Mouse (Mus musculus) CD4-positive helper T cell, adult 2 months (primary cell): Measurements from ENCODE around the gene Tmem204.

Experiments used
- DNase-seq: peaks from one replicate; pipeline ENCODE4 v3.0.0-alpha.2; 2012; ENCODE audit warnings: low read depth, missing footprints, low spot score

Tmem204 gene

DNA sequence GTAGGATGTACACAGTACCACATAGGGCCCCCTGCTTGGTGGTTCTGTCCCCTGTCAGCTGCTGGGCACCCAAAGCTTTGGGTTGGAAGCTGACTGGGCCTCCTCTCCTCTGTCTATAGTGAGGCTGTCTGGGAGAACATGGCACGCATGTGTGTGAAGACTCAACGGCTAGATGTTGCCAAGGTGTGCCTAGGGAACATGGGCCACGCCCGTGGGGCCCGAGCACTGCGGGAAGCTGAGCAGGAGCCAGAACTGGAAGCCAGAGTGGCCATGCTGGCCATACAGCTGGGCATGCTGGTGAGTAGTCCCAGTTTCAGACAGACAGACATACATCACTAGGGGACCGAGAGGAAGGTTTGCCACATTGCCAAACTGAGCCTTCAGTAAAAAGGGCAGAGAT is 3.3 kb upstream of the Tmem204 start:
- no peak for DNase-seq

- no peak for DNase-seq
Measured at GRCm38 (mm10) chr17:25084835-25085385, 1.5 kb upstream of the Tmem204 start.

DNA sequence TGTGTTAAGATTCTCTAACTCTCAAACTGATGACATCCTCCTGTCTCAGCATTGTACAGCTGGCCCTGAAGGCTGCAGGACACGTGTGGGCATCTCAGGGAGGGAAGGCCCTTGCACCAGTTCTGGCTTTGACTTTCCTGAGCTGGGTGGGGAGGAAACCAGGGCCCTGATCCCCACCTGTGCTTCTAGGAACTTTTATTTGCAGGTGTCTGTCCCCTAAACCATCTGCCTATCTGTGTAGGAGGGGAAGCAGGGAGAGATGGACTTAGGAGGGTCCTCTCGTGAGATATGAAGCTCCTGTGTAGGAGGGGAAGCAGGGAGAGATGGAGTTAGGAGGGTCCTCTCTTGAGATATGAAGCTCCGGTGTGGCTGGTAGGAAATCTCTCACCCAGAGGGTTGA is 504 bp downstream of the Tmem204 start:
- DNase-seq, result no peak

GRCm38 (mm10) chr17:25082081-25082847 is 1.1 kb downstream of the Tmem204 start:
- DNase-seq, result no peak

DNA sequence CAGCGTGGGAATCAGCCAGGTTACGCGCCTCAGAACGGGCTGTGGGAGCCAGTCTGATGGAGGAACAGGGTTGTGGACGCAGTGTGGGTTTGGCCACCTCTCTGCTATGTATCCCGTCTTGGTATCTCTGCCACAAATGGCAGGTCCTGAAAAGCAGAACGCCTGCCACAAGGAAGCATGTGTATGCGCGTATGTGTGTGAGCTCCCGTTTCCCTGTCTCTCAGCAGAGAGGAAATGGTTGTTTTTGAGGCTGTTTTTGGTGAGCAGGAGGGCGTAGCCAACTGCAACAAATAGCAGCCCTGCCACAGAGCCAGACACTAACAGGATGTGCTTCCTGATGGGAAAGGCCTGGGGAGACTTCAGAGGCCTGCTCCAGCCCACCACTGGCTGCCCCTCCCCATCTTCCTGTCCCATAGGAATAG is 2.4 kb downstream of the Tmem204 start:
- no peak for DNase-seq

DNA sequence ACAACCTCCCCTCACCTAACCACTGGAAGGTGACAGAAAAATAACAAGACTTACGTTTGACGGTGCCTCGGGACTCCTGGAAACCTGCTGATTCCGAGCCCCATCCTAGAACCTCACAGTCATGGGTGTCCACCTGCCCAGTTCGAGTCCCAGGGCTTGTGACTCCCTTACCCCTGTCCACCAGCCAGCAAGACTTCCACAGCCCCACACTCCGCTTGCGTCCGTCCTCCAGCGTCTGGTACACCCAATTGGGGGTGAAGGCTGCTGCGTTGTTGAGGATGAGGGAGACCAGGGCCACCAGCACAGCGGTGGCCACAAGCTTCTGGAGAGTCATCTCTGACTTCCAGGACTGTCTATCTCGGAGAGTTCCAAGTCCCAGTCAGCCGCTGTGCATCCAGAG is 3.2 kb downstream of the Tmem204 start:
- no peak for DNase-seq

DNA sequence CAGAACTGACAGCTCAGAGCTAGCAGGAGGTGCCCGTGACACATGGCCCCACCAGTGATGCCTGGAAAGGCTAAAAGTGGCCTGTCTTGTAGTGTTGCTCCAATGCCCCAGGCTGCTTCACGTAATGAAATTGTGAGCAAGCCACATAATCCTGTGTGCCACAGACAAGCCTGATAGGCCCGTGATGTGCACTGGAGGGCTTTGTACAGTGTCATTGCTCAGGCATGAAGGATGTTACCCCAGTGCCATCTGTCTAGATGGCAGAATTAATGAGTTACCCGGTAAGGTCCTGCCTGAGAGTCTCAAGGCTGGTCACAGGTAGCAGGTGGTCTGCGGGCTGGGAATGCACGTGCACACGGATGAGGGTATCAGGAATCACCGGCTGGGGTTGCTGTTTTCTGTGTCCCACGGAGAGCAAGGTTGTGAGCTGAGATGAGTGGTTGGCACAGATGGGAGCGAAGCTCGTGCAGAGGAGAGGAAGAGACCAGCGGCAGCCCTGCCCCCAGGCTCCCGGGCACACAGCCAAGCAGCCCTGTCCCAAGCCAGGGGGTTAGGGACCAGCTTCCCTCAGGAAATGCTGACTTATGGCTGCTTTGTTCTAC is 5.5 kb downstream of the Tmem204 start:
- no peak for DNase-seq

DNA sequence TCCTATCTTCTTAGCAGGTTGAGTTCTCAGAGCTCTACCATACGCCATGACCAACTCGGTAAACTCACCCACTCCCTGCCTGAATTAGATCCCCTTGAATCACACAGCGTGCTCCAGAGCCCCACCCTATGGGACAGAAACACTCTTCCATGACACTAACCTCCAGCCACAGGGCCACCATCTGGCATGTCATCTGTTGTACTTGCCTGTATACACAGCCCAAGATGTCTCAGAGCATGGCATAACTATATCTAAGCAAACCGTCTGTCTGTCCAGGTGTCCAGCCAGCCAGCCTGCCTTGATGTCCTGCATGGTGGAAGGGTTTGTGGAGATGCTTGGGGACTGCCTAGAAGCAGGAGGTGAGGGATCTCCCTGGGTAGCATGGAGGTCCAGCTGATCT is 6.5 kb downstream of the Tmem204 start:
- no peak for DNase-seq

- no peak for DNase-seq
Measured at GRCm38 (mm10) chr17:25068690-25069089, 14.7 kb downstream of the Tmem204 start.

- no peak for DNase-seq
Measured at GRCm38 (mm10) chr17:25067442-25067851, 15.9 kb downstream of the Tmem204 start.

GRCm38 (mm10) chr17:25066595-25066994 is 16.8 kb downstream of the Tmem204 start:
- DNase-seq, result no peak

GRCm38 (mm10) chr17:25065189-25065588 is 18.2 kb downstream of the Tmem204 start:
- no peak for DNase-seq

DNA sequence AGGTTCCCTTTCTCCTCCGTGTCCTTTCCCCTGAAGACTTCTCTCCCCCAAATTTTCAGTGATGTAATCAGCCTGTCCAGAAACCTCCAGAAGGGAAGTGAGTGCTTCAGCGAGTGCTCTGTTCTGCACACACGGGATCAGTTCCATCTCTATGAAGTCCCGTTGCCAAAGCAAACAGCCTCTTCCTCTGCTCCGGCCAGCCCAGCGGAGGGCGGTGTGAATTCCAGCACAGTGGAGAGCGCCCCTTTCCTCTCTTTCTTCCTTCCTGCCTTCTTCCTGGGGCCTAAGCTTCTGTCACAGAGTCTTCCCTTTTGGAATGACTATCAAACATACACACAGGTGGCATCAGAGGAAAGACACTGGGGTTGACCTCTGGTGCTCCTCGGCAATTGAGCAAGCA is 19.0 kb downstream of the Tmem204 start:
- no peak for DNase-seq

DNA sequence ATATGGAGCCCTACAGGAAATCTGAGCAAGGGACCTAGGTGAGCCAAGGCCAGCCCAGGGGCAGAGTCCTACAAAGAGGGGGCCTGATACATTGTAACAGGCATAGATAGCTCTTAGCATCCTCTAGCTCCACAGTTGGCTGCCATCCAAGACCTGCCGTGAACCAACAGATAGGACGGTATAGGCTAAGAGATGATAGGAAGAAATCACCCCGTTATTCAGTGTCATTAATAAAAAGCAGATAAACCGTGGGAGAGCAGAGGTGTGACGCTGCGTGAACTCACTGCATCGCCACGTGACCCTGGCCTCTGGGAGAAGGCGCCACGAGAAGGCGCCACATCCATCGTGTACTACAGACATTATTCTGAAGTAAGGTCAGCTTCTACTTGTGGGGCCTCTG is 19.5 kb downstream of the Tmem204 start:
- DNase-seq, result no peak

DNA sequence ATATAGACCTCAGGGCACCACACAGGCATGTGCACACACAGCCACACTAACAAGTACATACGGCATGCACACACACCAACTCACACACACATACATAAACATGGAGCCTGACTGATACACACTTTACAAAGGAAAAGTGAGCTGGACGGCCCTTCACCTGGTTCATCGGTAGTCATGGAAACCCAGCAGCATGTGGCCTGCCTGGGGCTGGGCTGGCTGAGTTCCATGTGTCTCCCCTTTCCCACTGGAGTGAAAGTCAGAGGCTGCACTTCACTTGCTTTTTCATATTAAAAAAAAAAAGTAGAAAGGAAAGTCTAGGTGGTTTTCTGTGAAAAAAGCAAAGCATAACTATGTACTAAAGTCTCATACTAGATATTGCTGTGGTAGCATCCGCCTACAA is 20.1 kb downstream of the Tmem204 start:
- no peak for DNase-seq

DNA sequence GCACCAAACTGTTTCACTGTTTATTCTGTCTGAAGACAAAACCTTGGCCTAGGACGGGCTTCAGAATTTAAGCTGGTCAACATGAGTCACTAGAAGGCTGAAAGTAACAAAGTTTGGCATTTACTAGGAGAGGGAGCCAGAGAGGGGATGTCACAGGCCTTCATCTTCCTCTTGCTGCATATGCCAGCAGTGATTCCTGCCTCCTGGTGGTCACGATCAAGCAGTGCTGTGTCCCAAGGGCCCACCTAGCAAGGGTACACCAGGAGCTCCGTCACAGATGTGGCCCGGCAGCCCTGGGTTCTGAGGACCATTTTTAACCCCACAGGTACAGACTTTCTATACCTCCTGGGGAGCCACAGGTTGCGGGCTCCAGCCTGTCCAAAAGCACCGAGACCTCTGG is 26.4 kb downstream of the Tmem204 start:
- DNase-seq, result no peak

DNA sequence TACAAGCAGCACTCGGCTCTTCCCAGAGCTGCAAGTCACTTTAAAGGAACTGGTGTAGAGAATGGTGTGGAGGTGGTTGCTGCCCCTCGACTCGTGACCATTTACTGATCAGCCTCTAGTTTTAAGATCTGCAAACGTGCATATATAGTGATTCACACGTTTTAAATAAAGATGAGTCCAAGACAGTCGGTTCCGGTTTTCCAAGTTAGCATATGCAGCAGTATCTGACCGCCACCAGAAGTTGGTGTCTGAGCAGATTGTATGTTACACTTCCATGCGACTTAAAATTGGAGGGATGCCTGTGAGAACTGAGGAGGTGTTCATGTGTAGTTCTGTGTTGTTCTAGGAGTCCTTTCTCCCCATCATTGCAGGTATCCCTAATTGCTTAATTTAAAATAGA is 30.1 kb downstream of the Tmem204 start:
- DNase-seq, result no peak

GRCm38 (mm10) chr17:25047143-25047542 is 36.2 kb downstream of the Tmem204 start:
- no peak for DNase-seq

- DNase-seq, result no peak
Measured at GRCm38 (mm10) chr17:25045281-25045680, 38.1 kb downstream of the Tmem204 start.

DNA sequence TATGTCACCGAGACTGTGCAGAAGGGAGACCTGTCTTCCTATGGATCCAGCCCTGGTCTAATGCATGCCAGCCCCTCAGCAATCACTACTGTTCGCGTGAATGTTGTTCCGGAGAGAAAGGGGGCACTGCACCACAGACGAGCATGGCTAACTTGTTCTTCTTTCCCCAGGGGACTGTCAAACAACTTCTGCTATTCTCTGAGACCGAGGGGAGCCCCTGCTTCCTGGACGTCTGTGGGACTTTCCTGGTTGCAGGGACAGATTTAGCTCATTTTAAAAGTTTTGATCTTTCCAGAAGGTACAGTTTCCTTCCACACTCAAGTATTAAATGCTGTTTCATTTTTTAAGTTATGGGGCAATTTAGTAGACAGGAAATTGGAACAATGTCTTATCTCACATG is 38.5 kb downstream of the Tmem204 start:
- no peak for DNase-seq

GRCm38 (mm10) chr17:25036183-25036582 is 47.2 kb downstream of the Tmem204 start:
- no peak for DNase-seq

- DNase-seq, result peak; percentile 80
Measured at GRCm38 (mm10) chr17:25016292-25017132, 66.9 kb downstream of the Tmem204 start.
